Mouse (Mus musculus): ENCODE data around the gene E030030I06Rik. TPM values are rescaled to one million over a fixed set of nuclear protein-coding genes. Genes with fewer than 3 reads are reported as not detected.
"Not testable (repeated sequence)": the region's sequence is repeated elsewhere in the genome, so short reads cannot be mapped to it uniquely, and the experiment has no call there.

E030030I06Rik gene
- total RNA-seq, 2 experiments from 2014 or later = 0.89 to 4.2 TPM

GRCm38 (mm10) chr10:22154127-22154526 lies 5.1 kb upstream of the E030030I06Rik start:
- DNase-seq (ENCODE audit: low spot score); intact Hi-C loops (cut with DNase I): not testable (repeated sequence)

DNA sequence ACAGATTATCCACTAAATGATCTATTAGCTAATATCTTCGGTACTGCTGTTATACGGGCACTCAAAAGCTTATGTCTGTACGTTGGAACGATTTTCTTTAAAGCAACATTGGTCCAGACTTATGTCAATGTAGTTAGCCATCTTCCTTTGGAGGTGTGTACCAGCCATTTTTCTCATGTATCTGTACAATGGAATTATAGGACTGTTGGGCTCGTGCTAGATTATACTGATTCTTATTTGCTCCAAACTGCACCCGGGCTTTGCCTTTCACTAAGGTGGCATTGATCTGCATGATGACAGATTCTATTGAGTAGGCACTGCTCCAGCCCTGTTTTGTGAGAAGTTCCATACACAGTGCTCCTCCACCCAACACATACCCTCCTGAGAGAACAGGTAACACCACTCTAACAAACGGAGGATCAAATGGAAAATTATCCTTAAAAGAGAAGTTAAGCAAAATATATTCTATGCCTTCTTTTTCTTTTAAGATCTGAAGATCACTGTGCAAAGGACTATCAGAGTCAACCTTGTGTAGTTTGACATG lies 4.1 kb upstream of the E030030I06Rik start:
- intact Hi-C loops (cut with DNase I); DNase-seq (ENCODE audit: low spot score): not testable (repeated sequence)

GRCm38 (mm10) chr10:22151863-22152640 lies 3.0 kb upstream of the E030030I06Rik start:
- DNase-seq (ENCODE audit: low spot score); intact Hi-C loops (cut with DNase I): not testable (repeated sequence)

- intact Hi-C loops (cut with DNase I); DNase-seq (ENCODE audit: low spot score): not testable (repeated sequence)
These were observed 2.2 kb upstream of the E030030I06Rik start for GRCm38 (mm10) chr10:22151056-22151862.

GRCm38 (mm10) chr10:22150593-22150992 lies 1.5 kb upstream of the E030030I06Rik start:
- intact Hi-C loops (cut with DNase I) = no loop called here
- DNase-seq (ENCODE audit: low spot score) = no peak

DNA sequence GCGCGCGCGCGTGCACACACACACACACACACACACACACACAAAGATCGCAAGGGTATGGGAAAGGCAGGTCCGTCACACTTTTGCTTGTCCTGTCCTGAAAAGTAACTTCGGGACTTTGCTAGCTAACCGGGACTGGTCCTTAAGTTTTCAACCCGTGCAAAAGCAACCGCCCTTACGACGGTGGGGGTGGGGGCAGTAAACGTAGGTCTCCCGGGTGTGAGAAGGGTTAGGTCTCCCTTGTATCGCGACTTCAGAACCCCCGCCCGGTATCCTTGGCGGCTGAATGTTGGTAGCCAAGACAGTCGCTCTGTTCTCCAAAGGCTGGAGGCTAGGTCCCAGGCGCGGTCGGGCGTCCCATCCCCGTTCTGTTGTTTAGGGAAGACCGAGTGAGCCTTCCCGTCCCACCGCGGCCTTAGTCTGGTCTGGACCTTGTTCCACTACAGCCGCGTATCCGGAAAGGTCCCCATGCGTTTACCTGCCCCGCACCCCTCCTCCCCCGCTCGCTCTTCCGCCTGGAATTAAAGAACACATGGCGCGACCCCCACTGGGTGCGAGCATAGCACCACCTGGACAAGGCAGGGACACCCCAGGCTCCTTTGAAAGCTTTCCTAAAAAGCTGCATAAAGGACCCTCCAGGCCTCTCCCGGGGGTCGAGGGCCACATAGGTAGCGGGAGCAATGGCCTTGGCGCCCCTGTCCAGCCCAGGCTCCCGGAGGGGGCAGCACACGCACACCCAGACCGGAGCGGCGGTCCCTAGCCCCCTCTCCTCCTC lies 808 bp upstream of the E030030I06Rik start:
- DNase-seq (ENCODE audit: low spot score) = no peak

GRCm38 (mm10) chr10:22148441-22149072 lies 513 bp downstream of the E030030I06Rik start:
- intact Hi-C loops (cut with DNase I) = no loop called here
- DNase-seq (ENCODE audit: low spot score) = peak; percentile 68

More for the DNA sequence above, 808 bp upstream of the E030030I06Rik start:
- intact Hi-C loops (cut with DNase I) = no loop called here

DNA sequence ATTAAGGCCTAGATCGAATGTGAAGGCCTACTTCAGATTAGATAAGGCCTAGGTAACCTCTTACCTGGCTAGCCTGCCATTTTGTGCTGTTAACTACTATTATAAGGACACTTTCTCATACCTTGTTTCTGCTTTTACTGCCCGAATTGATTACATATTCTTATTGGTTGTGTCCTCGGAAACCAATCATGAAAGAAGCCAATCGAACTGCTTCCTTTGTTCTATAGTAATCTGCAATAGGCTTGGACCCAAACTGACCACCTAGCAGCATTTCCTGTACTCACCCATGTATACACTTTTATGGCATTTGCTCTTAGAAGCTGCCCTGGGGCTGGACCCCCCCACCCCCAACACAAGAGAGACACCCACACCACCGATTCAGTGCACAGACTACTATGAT lies 6.1 kb downstream of the E030030I06Rik start:
- intact Hi-C loops (cut with DNase I) = loop anchor here (5.0 kb wide), 1 partner anchor 339 kb away; no protein-coding TSS in a partner anchor
- no peak for DNase-seq (ENCODE audit: low spot score)

DNA sequence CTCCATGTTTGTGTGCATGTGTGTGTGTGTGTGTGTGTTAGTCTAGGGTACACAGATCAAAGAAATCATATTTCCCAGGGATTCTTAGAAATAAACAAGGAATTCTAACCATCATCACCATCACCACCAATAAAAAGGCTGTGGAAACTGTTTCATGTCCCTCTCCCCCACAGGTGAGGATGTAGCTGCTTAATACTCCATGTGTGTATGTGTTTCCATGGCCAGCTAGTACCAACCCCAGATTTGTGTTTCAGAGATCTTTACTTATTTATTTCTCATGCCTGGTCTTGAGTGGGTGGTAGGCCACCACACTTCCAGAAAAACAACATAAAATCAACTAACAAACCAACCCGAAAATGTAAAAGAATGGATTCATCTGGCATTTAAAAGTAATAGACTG lies 6.9 kb downstream of the E030030I06Rik start:
- not testable (repeated sequence) for DNase-seq (ENCODE audit: low spot score)
- intact Hi-C loops (cut with DNase I) = loop anchor here (5.0 kb wide), 1 partner anchor 340 kb away; no protein-coding TSS in a partner anchor

- intact Hi-C loops (cut with DNase I) = loop anchor here (5.0 kb wide), 1 partner anchor 342 kb away; no protein-coding TSS in a partner anchor
These were observed 8.3 kb downstream of the E030030I06Rik start for GRCm38 (mm10) chr10:22140665-22141280.

DNA sequence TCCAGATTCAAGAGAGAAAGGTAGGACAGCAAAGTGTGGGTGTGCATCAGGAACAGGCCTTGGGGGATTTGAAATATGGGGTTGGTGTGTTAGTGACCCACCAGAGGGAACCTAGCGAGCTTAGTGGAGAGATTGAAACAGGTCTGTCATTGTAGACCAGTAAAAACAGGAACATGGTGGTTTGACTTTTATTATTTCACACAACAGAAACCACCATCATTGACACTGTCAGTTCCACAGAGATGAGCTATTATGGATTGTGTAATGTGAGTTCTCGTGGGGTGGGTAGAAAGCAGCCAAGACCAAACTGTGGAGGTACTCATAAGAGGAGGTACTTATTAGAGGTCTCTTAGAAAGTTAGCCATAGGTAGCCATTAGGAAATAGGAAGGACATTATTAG lies 74.5 kb downstream of the E030030I06Rik start:
- DNase-seq (ENCODE audit: low spot score) = no peak
- intact Hi-C loops (cut with DNase I) = no loop called here

More at GRCm38 (mm10) chr10:22140665-22141280, 8.3 kb downstream of the E030030I06Rik start:
- peak; percentile 58 for DNase-seq (ENCODE audit: low spot score)

GRCm38 (mm10) chr10:22072739-22073138 lies 76.3 kb downstream of the E030030I06Rik start:
- no peak for DNase-seq (ENCODE audit: low spot score)
- intact Hi-C loops (cut with DNase I) = no loop called here

DNA sequence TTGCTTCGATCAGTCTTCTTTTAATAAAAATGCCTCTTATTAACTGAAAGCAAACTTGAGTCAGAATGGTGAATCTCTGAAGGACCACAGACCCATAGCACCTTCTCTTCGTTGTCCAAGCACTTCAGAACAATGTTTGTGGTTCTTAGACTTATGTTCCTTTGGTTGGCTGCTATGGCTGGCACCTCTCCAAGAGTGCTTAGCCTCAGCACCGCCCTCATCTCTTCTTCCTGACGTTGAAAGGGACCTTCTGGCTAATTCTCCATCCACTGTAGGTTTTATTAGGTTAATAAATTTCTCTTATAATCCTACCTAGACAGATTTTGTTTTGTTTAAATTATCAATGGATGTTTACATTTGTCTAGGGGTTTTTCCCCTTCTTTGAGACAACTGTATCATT lies 78.5 kb downstream of the E030030I06Rik start:
- intact Hi-C loops (cut with DNase I) = no loop called here
- DNase-seq (ENCODE audit: low spot score) = no peak

DNA sequence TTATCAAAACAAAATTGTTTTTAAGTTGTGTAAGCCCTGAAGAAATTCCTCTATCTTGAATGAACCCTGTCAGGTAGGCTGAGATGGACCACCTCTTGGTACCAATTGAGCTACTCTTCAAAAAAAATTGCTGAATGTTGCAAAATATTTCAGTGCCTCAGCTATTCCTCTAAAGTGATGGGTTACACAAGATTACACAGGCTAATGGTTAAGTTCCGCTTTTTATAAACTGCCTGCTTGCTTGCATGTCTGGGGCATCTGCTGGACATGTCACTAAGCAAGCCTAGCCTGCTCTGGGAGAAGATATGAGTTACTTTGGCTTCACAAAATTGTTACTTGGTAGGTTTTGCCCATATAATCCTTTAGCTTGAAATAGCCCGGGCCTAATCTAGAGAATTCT lies 78.9 kb downstream of the E030030I06Rik start:
- intact Hi-C loops (cut with DNase I) = no loop called here
- no peak for DNase-seq (ENCODE audit: low spot score)

- DNase-seq (ENCODE audit: low spot score); intact Hi-C loops (cut with DNase I): not testable (repeated sequence)
These were observed 81.1 kb downstream of the E030030I06Rik start, which contains the start of gene 4930444G20Rik for GRCm38 (mm10) chr10:22067979-22068378. 4930444G20Rik (minus strand) TSS chr10:22068079.
